Mouse (Mus musculus) ES-Bruce4 (cell line): ENCODE data around the gene Ntn4. TPM values are rescaled to one million over a fixed set of nuclear protein-coding genes. Genes with fewer than 3 reads are reported as not detected.

ENCODE experiments used
- H3K27ac ChIP-seq: 2 replicates; pipeline ENCODE4 v1.5.1; 2012; ENCODE audit warnings: low read length, inconsistent platforms; ENCODE audit not compliant: insufficient read depth
- H3K27me3 ChIP-seq: 2 replicates; pipeline ENCODE4 v1.6.1; 2012; ENCODE audit warnings: mild to moderate bottlenecking, low read length, inconsistent platforms; ENCODE audit not compliant: control insufficient read depth, poor library complexity, insufficient read depth, severe bottlenecking
- H3K36me3 ChIP-seq: 2 replicates; pipeline ENCODE4 v1.6.1; 2012; ENCODE audit warnings: inconsistent platforms, mild to moderate bottlenecking, low read length, moderate library complexity; ENCODE audit not compliant: control insufficient read depth, poor library complexity, insufficient read depth, severe bottlenecking
- H3K4me1 ChIP-seq: one replicate; pipeline ENCODE4 v1.8.1; 2011; ENCODE audit warnings: low read length; ENCODE audit not compliant: control insufficient read depth, insufficient read depth
- H3K4me3 ChIP-seq: 2 replicates; pipeline ENCODE4 v1.5.1; 2011; ENCODE audit warnings: low read depth, mild to moderate bottlenecking, low read length
- H3K9ac ChIP-seq: 2 replicates; pipeline ENCODE4 v1.6.1; 2012; ENCODE audit warnings: low read depth, mild to moderate bottlenecking, inconsistent platforms; ENCODE audit not compliant: poor library complexity, severe bottlenecking
- H3K9me3 ChIP-seq: replicated peaks from 2 replicates; pipeline ENCODE4 v1.6.1; 2012; ENCODE audit warnings: mild to moderate bottlenecking, low read length, inconsistent platforms; ENCODE audit not compliant: control insufficient read depth, poor library complexity, insufficient read depth, severe bottlenecking
- CTCF ChIP-seq: IDR thresholded peaks from one replicate; pipeline ENCODE4 v1.8.1; 2011; ENCODE audit warnings: low read depth, low read length
- EP300 ChIP-seq: IDR thresholded peaks from 2 replicates; pipeline ENCODE4 v1.6.1; 2011; ENCODE audit warnings: low read depth, low read length; ENCODE audit not compliant: insufficient read depth
- POLR2A ChIP-seq: IDR thresholded peaks from one replicate; pipeline ENCODE4 v1.8.1; 2011; ENCODE audit warnings: low read length; ENCODE audit not compliant: insufficient read depth
- polyA plus RNA-seq: library from polyadenylated mRNA; stranded (reverse); fragments of >200 nt; gene quantifications from 2 replicates; pipeline ENCODE4 v1.2.4, GENCODE M21; 2011; ENCODE audit warnings: low read depth; ENCODE audit not compliant: missing spikeins, insufficient read depth, insufficient read length

Gene Ntn4
- polyA plus RNA-seq, 1 experiment, result 2.2 TPM

DNA sequence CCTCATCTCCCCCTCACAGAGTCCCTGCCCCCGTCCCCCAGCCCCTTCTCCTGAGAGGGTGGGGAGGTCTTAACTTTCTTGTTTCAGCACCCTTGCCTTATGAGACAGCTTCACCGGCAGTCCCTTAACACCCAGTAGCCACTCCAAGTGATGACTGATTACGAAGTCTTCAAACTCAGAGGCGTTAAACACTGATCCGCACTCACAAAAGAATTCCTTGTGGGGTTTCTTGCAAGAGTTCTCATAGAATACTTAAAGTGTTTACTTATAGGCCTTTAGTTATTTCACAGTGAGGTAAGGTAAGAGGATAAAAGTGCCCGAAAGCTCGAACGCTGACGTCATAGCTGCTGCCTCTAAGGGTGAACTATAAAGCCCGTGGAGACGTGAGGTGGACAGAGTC lies 50.9 kb downstream of the Ntn4 start:
- H3K9ac ChIP-seq, result no peak overlapping the region
- H3K36me3 ChIP-seq, result no peaks in the 10 kb centered on the region
- H3K27ac ChIP-seq, result no peak overlapping the region
- no peak for TF ChIP-seq CTCF
- H3K4me3 ChIP-seq, result no peak overlapping the region
- no peaks in the 10 kb centered on the region for H3K4me1 ChIP-seq
- no peaks in the 10 kb centered on the region for H3K27me3 ChIP-seq
- no peaks in the 10 kb centered on the region for H3K9me3 ChIP-seq

DNA sequence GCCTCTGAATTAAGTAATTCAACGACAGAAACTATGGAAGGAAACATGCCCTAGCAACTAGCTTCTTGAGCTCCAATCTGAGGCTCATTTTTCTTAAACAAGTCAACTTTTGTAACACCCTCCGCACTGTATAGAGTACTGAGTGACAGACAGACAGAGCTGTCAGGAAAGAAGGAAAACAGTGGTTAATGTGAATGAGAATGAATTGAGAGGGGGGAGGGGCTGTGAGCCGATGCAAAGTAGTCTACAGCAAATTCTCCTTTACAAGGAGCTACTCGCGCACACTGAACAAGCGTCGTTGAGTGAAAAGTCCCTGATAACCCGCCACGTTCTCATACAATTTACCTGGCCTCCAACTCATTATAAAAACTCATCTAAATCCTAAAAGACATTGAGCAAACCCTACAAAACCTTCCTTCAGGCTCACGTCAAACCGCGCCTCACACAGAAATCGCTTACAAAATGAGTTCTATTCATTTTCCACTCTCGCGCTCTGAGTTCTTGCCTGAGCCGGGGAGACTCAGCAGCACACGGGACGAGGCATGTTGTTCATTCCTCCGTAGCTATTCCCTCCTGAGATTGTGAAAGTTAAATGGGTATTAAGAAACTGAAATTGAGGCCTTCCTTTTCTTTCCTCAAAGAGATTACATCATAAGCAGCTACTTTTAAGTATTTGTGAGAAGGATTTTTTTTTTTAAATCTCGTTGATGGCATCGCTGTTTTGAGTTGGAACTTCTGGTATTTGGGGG lies 54.7 kb downstream of the Ntn4 start:
- no peaks in the 10 kb centered on the region for H3K9me3 ChIP-seq
- no peaks in the 10 kb centered on the region for H3K4me1 ChIP-seq
- H3K9ac ChIP-seq, result no peak overlapping the region
- TF ChIP-seq CTCF (no peak), EP300 (no peak), POLR2A (no peak)
- no peak overlapping the region for H3K4me3 ChIP-seq
- H3K27me3 ChIP-seq, result no peaks in the 10 kb centered on the region; the same call in 1 of the 2 replicates
- H3K27ac ChIP-seq, result no peak overlapping the region
- no peaks in the 10 kb centered on the region for H3K36me3 ChIP-seq

DNA sequence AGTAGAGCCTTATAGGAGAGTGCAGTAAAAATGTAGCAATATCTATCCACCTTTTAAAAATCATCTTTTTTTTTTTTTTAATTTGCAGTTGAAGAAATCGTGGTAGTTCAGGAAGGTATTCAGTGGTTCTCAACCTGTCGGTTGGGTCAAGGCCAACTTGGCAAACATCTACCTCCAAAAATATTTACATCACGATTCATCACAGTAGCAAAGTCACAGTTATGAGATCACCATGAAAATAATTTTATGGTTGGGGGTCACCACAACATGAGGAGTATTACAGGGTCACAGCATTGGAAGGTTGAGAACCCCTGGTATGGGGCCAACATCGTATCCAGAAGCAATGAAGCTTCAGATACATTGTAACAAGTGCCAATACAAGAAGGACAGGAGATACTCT lies 55.5 kb downstream of the Ntn4 start:
- H3K9me3 ChIP-seq, result no peaks in the 10 kb centered on the region
- no peaks in the 10 kb centered on the region; the same call in 1 of the 2 replicates for H3K27me3 ChIP-seq
- no peak overlapping the region for H3K27ac ChIP-seq
- no peaks in the 10 kb centered on the region for H3K36me3 ChIP-seq
- TF ChIP-seq CTCF, result no peak
- TF ChIP-seq EP300, result no peak
- no peak for TF ChIP-seq POLR2A
- no peak overlapping the region for H3K9ac ChIP-seq
- H3K4me3 ChIP-seq, result no peak overlapping the region
- H3K4me1 ChIP-seq, result no peaks in the 10 kb centered on the region

DNA sequence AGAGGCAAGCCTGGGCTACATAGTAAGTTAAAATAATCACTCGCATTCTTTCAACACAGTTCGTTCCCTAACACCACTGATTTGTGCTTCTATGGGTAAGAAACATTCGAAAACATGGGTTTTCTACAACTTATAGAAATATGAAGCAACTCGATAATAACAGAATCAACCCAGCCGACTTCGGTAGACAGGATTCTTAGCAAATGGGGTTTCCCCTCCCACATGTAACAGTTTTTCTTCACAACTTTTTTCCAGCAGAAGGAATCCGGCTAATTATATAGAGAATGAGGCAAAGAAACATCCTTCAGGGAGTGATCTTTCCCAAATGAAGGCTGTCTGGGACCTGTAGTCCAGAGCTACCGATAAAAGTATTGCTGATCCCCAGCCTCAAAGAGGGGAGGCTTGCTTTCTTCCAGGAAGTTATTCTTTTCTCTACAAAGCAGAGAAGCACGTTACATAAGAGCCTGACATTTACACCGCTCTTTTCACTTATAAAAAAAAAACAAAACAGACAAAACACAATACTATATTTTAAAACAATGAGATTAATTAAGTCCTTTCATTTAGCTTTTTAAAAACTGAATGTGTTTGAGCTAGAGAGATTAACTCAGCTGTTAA lies 57.5 kb downstream of the Ntn4 start:
- Histone ChIP-seq H3K4me3 (no peak overlapping the region), H3K9me3 (no peaks in the 10 kb centered on the region), H3K9ac (no peak overlapping the region), H3K4me1 (no peaks in the 10 kb centered on the region), H3K36me3 (no peaks in the 10 kb centered on the region), H3K27ac (no peak overlapping the region), H3K27me3 (no peaks in the 10 kb centered on the region; the same call in 1 of the 2 replicates)
- TF ChIP-seq EP300, result no peak

DNA sequence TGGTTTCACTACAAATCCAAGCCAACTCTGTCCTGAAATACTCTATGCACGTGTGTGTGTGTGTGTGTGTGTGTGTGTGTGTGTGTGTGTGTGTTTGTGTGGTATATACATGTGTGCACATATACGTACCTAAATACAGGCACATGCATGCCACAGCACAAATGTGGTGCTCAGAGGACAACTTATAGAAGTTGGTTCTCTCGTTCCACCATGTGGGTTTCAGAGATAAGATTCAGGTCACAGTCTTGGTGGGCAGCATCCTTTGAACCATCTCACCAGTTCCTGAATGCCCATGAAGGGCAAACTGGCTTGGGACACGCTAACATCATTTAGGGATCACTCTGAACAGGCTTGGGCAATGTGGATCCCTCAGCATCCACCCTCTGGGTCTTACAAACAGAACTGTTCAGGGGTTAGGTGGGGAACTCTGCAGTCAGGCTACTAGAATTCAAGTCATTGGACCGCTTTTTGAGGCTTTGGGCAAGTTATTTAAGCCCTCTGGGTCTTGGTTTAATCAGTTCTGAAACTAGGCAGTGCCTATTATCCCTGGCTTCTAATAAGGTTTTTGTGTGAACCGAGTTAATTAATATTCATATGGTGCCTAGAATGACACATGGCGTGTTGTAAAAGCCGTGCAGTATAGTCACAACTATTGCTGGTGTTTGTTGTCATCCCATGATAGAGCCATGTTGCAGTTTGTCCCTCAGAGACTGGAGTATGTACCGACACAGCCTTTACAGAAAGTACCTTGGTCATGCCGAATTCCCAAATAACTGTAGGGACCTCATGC lies 59.4 kb downstream of the Ntn4 start:
- Histone ChIP-seq H3K36me3 (no peaks in the 10 kb centered on the region), H3K9ac (no peak overlapping the region), H3K27ac (no peak overlapping the region), H3K4me1 (no peaks in the 10 kb centered on the region), H3K27me3 (no peaks in the 10 kb centered on the region; the same call in 1 of the 2 replicates), H3K9me3 (no peaks in the 10 kb centered on the region), H3K4me3 (no peak overlapping the region)
- no peak for TF ChIP-seq EP300
- no peak for TF ChIP-seq CTCF
- no peak for TF ChIP-seq POLR2A
